Mouse (Mus musculus) CH12.LX (cell line): Measurements from ENCODE around the gene Golph3. TPM values are rescaled to one million over a fixed set of nuclear protein-coding genes. Genes with fewer than 3 reads are reported as not detected.

Experiments
- DNase-seq: peaks from one replicate; pipeline ENCODE4 v3.0.0-alpha.2; 2013; ENCODE audit errors: extremely low read depth
- H3K27ac ChIP-seq: 2 replicates; pipeline ENCODE4 v1.5.1; 2012; ENCODE audit warnings: low read depth, mild to moderate bottlenecking, control low read depth, moderate library complexity; ENCODE audit not compliant: insufficient read depth
- H3K27me3 ChIP-seq: replicated peaks from 2 replicates; pipeline ENCODE3; 2012; ENCODE audit warnings: inconsistent platforms
- H3K36me3 ChIP-seq, 2 experiments: replicated peaks in 1 of 2; 2 replicates each; pipeline versions ENCODE3 to v1.6.1; 2012; ENCODE audit warnings: inconsistent platforms in 1 of 2, low read length in 1 of 2, mild to moderate bottlenecking in 1 of 2, mixed read lengths in 1 of 2, moderate library complexity in 1 of 2; ENCODE audit not compliant: control insufficient read depth in 1 of 2, insufficient read depth in 1 of 2
- H3K4me1 ChIP-seq, 2 experiments: 2 replicates each; pipeline ENCODE4 v1.6.1; 2012; ENCODE audit warnings: inconsistent platforms in 1 of 2, moderate library complexity in 1 of 2; ENCODE audit not compliant: insufficient read depth in 2 of 2, control insufficient read depth in 1 of 2
- H3K4me2 ChIP-seq: 2 replicates; pipeline ENCODE4 v1.6.1; 2012; ENCODE audit warnings: low read depth, mild to moderate bottlenecking, control low read depth; ENCODE audit not compliant: poor library complexity, insufficient read depth, severe bottlenecking
- H3K4me3 ChIP-seq, 3 experiments: fragments of 150-350 bp in 1 of 3; sonication (generic) in 1 of 3; replicated peaks in 1 of 3; 2 replicates each; pipeline versions ENCODE3 to v1.5.1; 2011 to 2012; ENCODE audit warnings: low read depth in 2 of 3, low read length in 2 of 3, mild to moderate bottlenecking in 2 of 3, moderate library complexity in 2 of 3, control low read depth in 1 of 3, improper control_type of control experiment in 1 of 3, inconsistent platforms in 1 of 3, mixed read lengths in 1 of 3; ENCODE audit not compliant: poor library complexity in 1 of 3
- H3K79me2 ChIP-seq: replicated peaks from 2 replicates; pipeline ENCODE4 v1.6.1; 2012; ENCODE audit warnings: mild to moderate bottlenecking, moderate library complexity; ENCODE audit not compliant: control insufficient read depth, poor library complexity, insufficient read depth, severe bottlenecking; ENCODE audit errors: extremely low read depth
- H3K9ac ChIP-seq: 2 replicates; pipeline ENCODE4 v1.6.1; 2012; ENCODE audit warnings: low read depth, mild to moderate bottlenecking, control low read depth, moderate library complexity; ENCODE audit not compliant: insufficient read depth
- H3K9me3 ChIP-seq: replicated peaks from 2 replicates; pipeline ENCODE3; 2012; ENCODE audit warnings: low read length, inconsistent platforms, mixed read lengths
- BHLHE40 ChIP-seq: IDR thresholded peaks from 2 replicates; pipeline ENCODE4 v1.6.1; 2011; ENCODE audit warnings: mild to moderate bottlenecking, low read depth, low read length, improper control_type of control experiment
- CHD1 ChIP-seq: IDR thresholded peaks from 2 replicates; pipeline ENCODE4 v1.6.1; 2012; ENCODE audit warnings: low read depth, low read length, improper control_type of control experiment, inconsistent platforms
- CHD2 ChIP-seq: IDR thresholded peaks from 2 replicates; pipeline ENCODE4 v1.6.1; 2011; ENCODE audit warnings: low read length, improper control_type of control experiment
- E2F4 ChIP-seq: IDR thresholded peaks from 2 replicates; pipeline ENCODE4 v1.6.1; 2011; ENCODE audit warnings: low read depth, low read length, improper control_type of control experiment; ENCODE audit not compliant: insufficient replicate concordance
- ELF1 ChIP-seq: IDR thresholded peaks from 2 replicates; pipeline ENCODE4 v1.6.1; 2014; ENCODE audit warnings: low read depth, mild to moderate bottlenecking, inconsistent platforms, low read length, improper control_type of control experiment
- EP300 ChIP-seq: IDR thresholded peaks from 2 replicates; pipeline ENCODE4 v1.6.1; 2011; ENCODE audit warnings: low read length, improper control_type of control experiment
- HCFC1 ChIP-seq: IDR thresholded peaks from 2 replicates; pipeline ENCODE4 v1.6.1; 2012; ENCODE audit warnings: low read depth, mild to moderate bottlenecking, inconsistent platforms, low read length, improper control_type of control experiment
- IRF4 ChIP-seq: IDR thresholded peaks from 2 replicates; pipeline ENCODE4 v1.6.1; 2014; ENCODE audit warnings: low read depth, mild to moderate bottlenecking, inconsistent platforms, low read length, improper control_type of control experiment
- JUN ChIP-seq: IDR thresholded peaks from 2 replicates; pipeline ENCODE4 v1.6.1; 2011; ENCODE audit warnings: low read depth, mild to moderate bottlenecking, low read length, improper control_type of control experiment, moderate library complexity; ENCODE audit not compliant: insufficient read depth
- JUND ChIP-seq: conservative IDR thresholded peaks from 2 replicates; pipeline ENCODE4 v1.6.1; 2011; ENCODE audit warnings: low read depth, low read length, improper control_type of control experiment
- KAT2A ChIP-seq: IDR thresholded peaks from 2 replicates; pipeline ENCODE4 v1.6.1; 2012; ENCODE audit warnings: low read length, improper control_type of control experiment, inconsistent platforms; ENCODE audit not compliant: insufficient replicate concordance
- MAX ChIP-seq: IDR thresholded peaks from 2 replicates; pipeline ENCODE4 v1.6.1; 2011; ENCODE audit warnings: low read length, improper control_type of control experiment
- MXI1 ChIP-seq: IDR thresholded peaks from 2 replicates; pipeline ENCODE4 v1.6.1; 2011; ENCODE audit warnings: mild to moderate bottlenecking, low read depth, low read length, improper control_type of control experiment
- MYC ChIP-seq: IDR thresholded peaks from 2 replicates; pipeline ENCODE4 v1.6.1; 2011; ENCODE audit warnings: low read depth, mild to moderate bottlenecking, improper control_type of control experiment, low read length
- NRF1 ChIP-seq: IDR thresholded peaks from 2 replicates; pipeline ENCODE4 v1.6.1; 2014; ENCODE audit warnings: low read depth, mild to moderate bottlenecking, inconsistent platforms, low read length, improper control_type of control experiment, moderate library complexity
- PAX5 ChIP-seq: IDR thresholded peaks from 2 replicates; pipeline ENCODE4 v1.6.1; 2012; ENCODE audit warnings: low read length, inconsistent platforms, mixed read lengths
- POLR2AphosphoS2 ChIP-seq: IDR thresholded peaks from 2 replicates; pipeline ENCODE4 v1.6.1; 2011; ENCODE audit warnings: low read depth, low read length, improper control_type of control experiment
- RCOR1 ChIP-seq: conservative IDR thresholded peaks from 2 replicates; pipeline ENCODE4 v1.6.1; 2012; ENCODE audit warnings: low read depth, mild to moderate bottlenecking, inconsistent platforms, low read length, improper control_type of control experiment
- SMC3 ChIP-seq: IDR thresholded peaks from 2 replicates; pipeline ENCODE4 v1.6.1; 2011; ENCODE audit warnings: low read depth, low read length, improper control_type of control experiment
- TCF12 ChIP-seq: IDR thresholded peaks from 2 replicates; pipeline ENCODE4 v1.6.1; 2014; ENCODE audit warnings: low read depth, mild to moderate bottlenecking, inconsistent platforms, low read length, improper control_type of control experiment
- UBTF ChIP-seq: IDR thresholded peaks from 2 replicates; pipeline ENCODE4 v1.6.1; 2012; ENCODE audit warnings: low read depth, mild to moderate bottlenecking, inconsistent platforms, low read length, improper control_type of control experiment, moderate library complexity
- USF1 ChIP-seq: IDR thresholded peaks from 2 replicates; pipeline ENCODE4 v1.6.1; 2014; ENCODE audit warnings: low read depth, mild to moderate bottlenecking, inconsistent platforms, low read length, improper control_type of control experiment
- USF2 ChIP-seq: conservative IDR thresholded peaks from 2 replicates; pipeline ENCODE4 v1.6.1; 2011; ENCODE audit warnings: low read depth, low read length, improper control_type of control experiment
- ZC3H11A ChIP-seq: IDR thresholded peaks from 2 replicates; pipeline ENCODE4 v1.6.1; 2012; ENCODE audit warnings: low read depth, mild to moderate bottlenecking, inconsistent platforms, low read length, improper control_type of control experiment
- ZKSCAN1 ChIP-seq: IDR thresholded peaks from 2 replicates; pipeline ENCODE4 v1.6.1; 2012; ENCODE audit warnings: low read depth, inconsistent platforms, low read length, improper control_type of control experiment, borderline replicate concordance
- dilution Hi-C: fragments of 300-500 bp; cut with MboI; formaldehyde crosslinking; loops from 2 replicates; pipeline ENCODE4 v1.14.3; 2020; ENCODE audit warnings: low sequenced_read_pairs; ENCODE audit not compliant: extremely low pct_unique_long_range_greater_than_20kb, extremely low pct_ligation_motif_present
- in situ Hi-C: fragments of 300-500 bp; cut with MboI; formaldehyde crosslinking; loops from 3 replicates; pipeline ENCODE4 v1.14.3; 2019; ENCODE audit warnings: low sequenced_read_pairs, low pct_ligation_motif_present, low pct_unique_long_range_greater_than_20kb, mixed read lengths
- polyA plus RNA-seq: library from polyadenylated mRNA; unstranded; fragments of >175 nt; gene quantifications from 2 replicates; pipeline ENCODE4 v1.2.1, GENCODE M21; 2012; ENCODE audit warnings: low read depth; ENCODE audit not compliant: insufficient read length
- total RNA-seq, 2 experiments: library from RNA; depleted of rRNA; stranded (reverse); fragments of 300-350 nt in 1 of 2; fragments of >200 nt in 1 of 2; gene quantifications; 2 replicates each; pipeline ENCODE4 v1.2.3; 2012 to 2014

Golph3 gene
- total and polyA plus RNA-seq, 3 experiments, result 67.2 to 208 (median 97.2) TPM

DNA sequence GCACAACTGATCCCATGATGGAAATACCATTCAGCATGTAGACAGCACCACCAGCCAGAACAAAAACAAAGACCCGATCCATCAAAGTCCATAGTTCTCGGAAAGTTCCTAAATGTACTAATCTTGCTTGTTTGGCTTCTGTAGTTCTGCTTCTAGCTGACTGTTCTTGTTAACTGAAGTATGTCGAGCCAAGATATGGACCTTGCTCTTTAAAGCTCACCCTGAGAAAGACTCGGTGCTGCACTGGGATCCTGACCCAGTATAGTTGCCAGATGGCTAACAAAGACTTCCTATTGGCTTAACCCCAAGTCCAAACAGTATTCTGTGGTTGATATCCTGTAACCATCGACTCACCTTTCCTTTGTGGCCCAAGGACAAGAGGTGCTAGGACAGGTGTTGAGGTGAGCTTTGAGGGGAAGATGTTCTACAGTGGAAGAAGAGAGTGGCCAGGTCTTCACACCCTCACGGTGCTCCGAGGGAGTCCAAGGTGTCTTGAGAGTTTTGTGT is 23.0 kb upstream of the Golph3 start:
- no peak overlapping the region for H3K4me3 ChIP-seq
- no peaks in the 10 kb centered on the region for H3K9me3 ChIP-seq
- dilution Hi-C loops, result loop anchor here (25.0 kb wide), 1 partner anchor 111 kb away; no protein-coding TSS in a partner anchor
- no peak overlapping the region for H3K4me2 ChIP-seq
- peaks cover 0 to 24% of the 10 kb centered on the region in 2 experiments; a peak in 2 of 4 replicates for H3K4me1 ChIP-seq
- H3K9ac ChIP-seq, result no peak overlapping the region
- H3K36me3 ChIP-seq, result no peaks in the 10 kb centered on the region
- TF ChIP-seq IRF4 (no peak), USF1 (no peak), ELF1 (no peak), MYC (no peak), PAX5 (no peak), EP300 (no peak), CHD1 (no peak), MAX (no peak), SMC3 (no peak), TCF12 (no peak), ZC3H11A (no peak), ZKSCAN1 (no peak)
- TF ChIP-seq, all 38 proteins: peak for 0
- no peaks in the 10 kb centered on the region for H3K79me2 ChIP-seq
- in situ Hi-C loops, result no loop called here
- no peak overlapping the region for H3K27ac ChIP-seq
- no peaks in the 10 kb centered on the region for H3K27me3 ChIP-seq
- no peak for DNase-seq

DNA sequence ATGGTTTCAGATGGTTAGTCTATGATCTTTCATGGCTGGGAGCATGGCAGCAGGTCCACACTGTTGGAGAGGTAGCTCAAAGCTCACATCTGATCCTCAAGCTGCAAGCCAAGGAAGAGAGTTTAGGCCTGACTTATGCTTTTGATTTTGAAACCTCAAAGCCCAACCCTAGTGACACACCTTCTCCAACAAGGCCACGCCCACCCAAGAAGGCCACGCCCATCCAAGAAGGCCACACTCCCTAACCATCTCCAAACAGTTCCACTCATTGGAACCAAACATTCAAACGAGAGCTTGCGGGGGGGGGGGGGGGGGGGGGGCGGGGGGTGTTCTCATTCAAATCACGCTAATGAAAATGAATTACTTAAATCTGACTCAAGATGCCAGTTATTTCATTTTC is 19.5 kb upstream of the Golph3 start:
- no peaks in the 10 kb centered on the region for H3K36me3 ChIP-seq
- in situ Hi-C loops, result no loop called here
- no peaks in the 10 kb centered on the region for H3K27me3 ChIP-seq
- H3K79me2 ChIP-seq, result no peaks in the 10 kb centered on the region
- H3K9me3 ChIP-seq, result peaks cover 4% of the 10 kb centered on the region
- DNase-seq, result peak; percentile 35
- no peak overlapping the region for H3K4me2 ChIP-seq
- H3K4me1 ChIP-seq, result peaks cover 6 to 20% of the 10 kb centered on the region in 2 experiments
- TF ChIP-seq JUN, result no peak
- no peak for TF ChIP-seq JUND
- no peak for TF ChIP-seq ZC3H11A
- TF ChIP-seq IRF4, result no peak
- TF ChIP-seq PAX5, result no peak
- no peak for TF ChIP-seq RCOR1
- TF ChIP-seq POLR2AphosphoS2, result no peak
- no peak for TF ChIP-seq E2F4
- TF ChIP-seq ZKSCAN1, result no peak
- no peak for TF ChIP-seq NRF1
- no peak for TF ChIP-seq HCFC1
- no peak for TF ChIP-seq USF2
- TF ChIP-seq BHLHE40, result no peak
- TF ChIP-seq KAT2A, result no peak
- no peak for TF ChIP-seq MYC
- TF ChIP-seq MXI1, result no peak
- no peak for TF ChIP-seq UBTF
- no peak for TF ChIP-seq CHD2
- TF ChIP-seq, all 38 proteins: peak for 0
- H3K9ac ChIP-seq, result no peak overlapping the region
- no peak overlapping the region for H3K4me3 ChIP-seq
- dilution Hi-C loops, result no loop called here
- H3K27ac ChIP-seq, result no peak overlapping the region
